7 mouse cellular contexts compared by ENCODE assay signal in genomic region chr9:54501453-54502110, GRCm38 (mm10). TPM values are rescaled to one million over a fixed set of nuclear protein-coding genes. Genes with fewer than 3 reads are reported as not detected.
A peak's percentile ranks its signal among the peaks of the same experiment; 100 is the strongest.
DNase-seq lines count a peak whose midpoint lies in the region; ATAC-seq and TF ChIP-seq lines count a peak whose summit lies in the region.

TSS of gene Dmxl2 (minus strand) at chr9:54501626.

- no peaks in the 10 kb centered on the region for H3K36me3 ChIP-seq in embryonic facial prominence, embryonic 10.5 days (replicated peaks)
- no peaks in the 10 kb centered on the region for H3K36me3 ChIP-seq in heart, adult 2 months (ENCODE audit: control insufficient read depth, insufficient read depth, low read length)
- no peaks in the 10 kb centered on the region for H3K36me3 ChIP-seq in limb, embryonic 13.5 days
- no peaks in the 10 kb centered on the region for H3K36me3 ChIP-seq in midbrain, embryonic 15.5 days (replicated peaks)

- 0 out of 2 replicates have a peak, but pooled peaks have one; percentile 45 for TF ChIP-seq EP300 in heart, adult 2 months (IDR thresholded peaks at IDR 0.05; ENCODE audit: insufficient read depth, low read depth, low read length)

- peaks cover 18% of the 10 kb centered on the region for H3K27me3 ChIP-seq in embryonic facial prominence, embryonic 10.5 days (replicated peaks; ENCODE audit: low read depth, poor library complexity, severe bottlenecking)
- H3K27me3 ChIP-seq in heart, adult 2 months (ENCODE audit: control insufficient read depth, insufficient read depth, low read length) = no peaks in the 10 kb centered on the region
- H3K27me3 ChIP-seq in limb, embryonic 13.5 days = peaks cover 24% of the 10 kb centered on the region
- 0 out of 2 replicates have a peak, but pooled peaks cover 3% of the 10 kb centered on the region for H3K27me3 ChIP-seq in midbrain, embryonic 15.5 days (replicated peaks)

- peak within 1 kb of the TSS; percentile 82 for H3K9ac ChIP-seq in heart, adult 2 months (ENCODE audit: low read depth, low read length)
- H3K9ac ChIP-seq in limb, embryonic 13.5 days = peak within 1 kb of the TSS; percentile 81
- H3K9ac ChIP-seq in midbrain, embryonic 15.5 days = peak within 1 kb of the TSS; percentile 97

- TF ChIP-seq POLR2A in heart, adult 2 months (IDR thresholded peaks at IDR 0.05; ENCODE audit: insufficient read depth, low read depth, low read length) = 0 out of 2 replicates have a peak, but pooled peaks have one; percentile 36

- peak; percentile 92 for ATAC-seq in limb, embryonic 13.5 days (ENCODE audit: low FRiP score, low read depth)
- ATAC-seq in midbrain, embryonic 15.5 days (replicated peaks) = peak; percentile 95

- H3K27ac ChIP-seq in embryonic facial prominence, embryonic 10.5 days (replicated peaks) = peak within 1 kb of the TSS; percentile 84
- peak within 1 kb of the TSS; percentile 87 for H3K27ac ChIP-seq in heart, adult 2 months
- no peak within 1 kb of the TSS for H3K27ac ChIP-seq in limb, embryonic 13.5 days
- peak within 1 kb of the TSS; percentile 93 for H3K27ac ChIP-seq in midbrain, embryonic 15.5 days

- intact Hi-C loops in heart, adult 2 months (cut with DNase I) = loop anchor here (2.0 kb wide), 1 partner anchor 83 kb away; no protein-coding TSS in a partner anchor

- peak; percentile 93 to 96 for DNase-seq in adrenal gland, postnatal 36 days
- peak; percentile 91 for DNase-seq in embryonic facial prominence, embryonic 10.5 days (ENCODE audit: low spot score)
- peak; percentile 91 to 93 for DNase-seq in heart, adult 2 months
- peak; percentile 94 to 95 for DNase-seq in kidney, adult 8-10 months
- DNase-seq in spleen, postnatal 10 days (ENCODE audit: low spot score in 2 of 2) = peak; percentile 25 to 79

- peaks cover 22% of the 10 kb centered on the region for H3K4me1 ChIP-seq in embryonic facial prominence, embryonic 10.5 days
- no peaks in the 10 kb centered on the region for H3K4me1 ChIP-seq in heart, adult 2 months (ENCODE audit: control insufficient read depth, insufficient read depth, low read length)
- no peaks in the 10 kb centered on the region for H3K4me1 ChIP-seq in limb, embryonic 13.5 days
- H3K4me1 ChIP-seq in midbrain, embryonic 15.5 days = peaks cover 31% of the 10 kb centered on the region

- H3K4me3 ChIP-seq in embryonic facial prominence, embryonic 10.5 days = peak within 1 kb of the TSS; percentile 89
- peak within 1 kb of the TSS; percentile 96 for H3K4me3 ChIP-seq in heart, adult 2 months
- H3K4me3 ChIP-seq in limb, embryonic 13.5 days = peak within 1 kb of the TSS; percentile 72
- peak within 1 kb of the TSS; percentile 83 for H3K4me3 ChIP-seq in midbrain, embryonic 15.5 days

- WGBS in embryonic facial prominence, embryonic 10.5 days = 5% methylated on average over 99 of the region's 99 CpGs
- 1% methylated on average over 94 of the region's 99 CpGs for WGBS in heart, adult 2 months
- WGBS in limb, embryonic 13.5 days = under 1% methylated on average over 98 of the region's 99 CpGs
- under 1% methylated on average over 78 of the region's 99 CpGs for WGBS in midbrain, embryonic 15.5 days

- H3K79me2 ChIP-seq in heart, adult 2 months (replicated peaks; ENCODE audit: control insufficient read depth, insufficient read depth, low read length) = no peaks in the 10 kb centered on the region

- no peaks in the 10 kb centered on the region for H3K9me3 ChIP-seq in embryonic facial prominence, embryonic 10.5 days
- no peaks in the 10 kb centered on the region for H3K9me3 ChIP-seq in limb, embryonic 13.5 days
- no peaks in the 10 kb centered on the region for H3K9me3 ChIP-seq in midbrain, embryonic 15.5 days

- TF ChIP-seq CTCF in heart, adult 2 months (IDR thresholded peaks at IDR 0.05) = no peak

- peak within 1 kb of the TSS; percentile 88 for H3K4me2 ChIP-seq in limb, embryonic 13.5 days (replicated peaks)
- H3K4me2 ChIP-seq in midbrain, embryonic 15.5 days = peak within 1 kb of the TSS; percentile 78

RNA-seq across cellular contexts. Expression of gene Dmxl2, which starts in this region (rescaled TPM):
- 10 to 100 TPM; 14.3 to 16.0 TPM for total RNA-seq in adrenal gland, postnatal 36 days (2021)
- polyA plus RNA-seq in embryonic facial prominence, embryonic 10.5 days (2016; fragmentation: Nextera tagmentation; extraction: Ambion mirVana) = 6.1 and 6.4 TPM in 2 replicates
- 10 to 100 TPM; 20.6 to 27.6 TPM for total RNA-seq in heart, adult 2 months (2021)
- polyA plus RNA-seq in heart, adult 2 months (2012; rRNA removed) = 6.7 and 9.8 TPM in 2 replicates
- polyA plus RNA-seq in limb, embryonic 13.5 days (2015; fragmentation: Nextera tagmentation; extraction: Ambion mirVana) = 5.2 and 5.4 TPM in 2 replicates
- 57.0 and 63.2 TPM in 2 replicates for polyA plus RNA-seq in midbrain, embryonic 15.5 days (2015; fragmentation: Nextera tagmentation; extraction: Ambion mirVana)
